Mouse (Mus musculus) limb, embryonic 14.5 days (tissue): Measurements from ENCODE around the gene Qk. TPM values are rescaled to one million over a fixed set of nuclear protein-coding genes. Genes with fewer than 3 reads are reported as not detected.

Experiments used
- ATAC-seq: fragments of 200-750 bp; cut with Nextera tagmentation; 2 replicates; pipeline ENCODE4 v1.8.0; 2017; ENCODE audit warnings: low read depth, moderate number of reproducible peaks, moderate TSS enrichment; ENCODE audit not compliant: low FRiP score
- DNase-seq: peaks from one replicate; pipeline ENCODE4 v3.0.0-alpha.2; 2015; ENCODE audit warnings: low spot score
- H3K27ac ChIP-seq: fragments of 300-500 bp; sonication (generic); replicated peaks from 2 replicates; pipeline ENCODE4 v1.5.1; 2014; ENCODE audit warnings: low read depth, mild to moderate bottlenecking, low read length, moderate library complexity, mixed read lengths
- H3K27me3 ChIP-seq: fragments of 300-500 bp; sonication (generic); 2 replicates; pipeline ENCODE4 v1.6.1; 2014; ENCODE audit warnings: low read length, mixed read lengths; ENCODE audit not compliant: control insufficient read depth, insufficient read depth
- H3K36me3 ChIP-seq: fragments of 300-500 bp; sonication (generic); 2 replicates; pipeline ENCODE4 v1.6.1; 2014; ENCODE audit warnings: mild to moderate bottlenecking, low read length, moderate library complexity, mixed read lengths; ENCODE audit not compliant: control insufficient read depth, insufficient read depth
- H3K4me1 ChIP-seq: fragments of 300-500 bp; sonication (generic); 2 replicates; pipeline ENCODE4 v1.6.1; 2014; ENCODE audit warnings: antibody characterized with exemption, low read length, mixed read lengths; ENCODE audit not compliant: control insufficient read depth, insufficient read depth
- H3K4me2 ChIP-seq: fragments of 300-500 bp; sonication (generic); replicated peaks from 2 replicates; pipeline ENCODE4 v1.6.1; 2014; ENCODE audit warnings: low read depth, mild to moderate bottlenecking, low read length, moderate library complexity; ENCODE audit not compliant: severe bottlenecking
- H3K4me3 ChIP-seq: fragments of 300-500 bp; sonication (generic); replicated peaks from 2 replicates; pipeline ENCODE4 v1.5.1; 2014; ENCODE audit warnings: low read length
- H3K9ac ChIP-seq: fragments of 300-500 bp; sonication (generic); 2 replicates; pipeline ENCODE4 v1.6.1; 2014; ENCODE audit warnings: mild to moderate bottlenecking, low read depth, low read length, moderate library complexity; ENCODE audit not compliant: severe bottlenecking
- H3K9me3 ChIP-seq: fragments of 300-500 bp; sonication (generic); 2 replicates; pipeline ENCODE4 v1.6.1; 2016; ENCODE audit warnings: low read length; ENCODE audit not compliant: control insufficient read depth
- POLR2A ChIP-seq: fragments of 200-500 bp; IDR thresholded peaks from 2 replicates; pipeline ENCODE4 v1.8.0; 2012; ENCODE audit warnings: inconsistent platforms, mild to moderate bottlenecking, moderate library complexity, borderline replicate concordance; ENCODE audit not compliant: insufficient read depth, insufficient read length; ENCODE audit errors: extremely low read depth
- WGBS: fragments of 180-500 bp; shearing (Covaris S2); extraction: QIAGEN DNeasy Blood & Tissue Kit; methylation state at CpG from one replicate; pipeline ENCODE4 v1.1.7; 2014; 5-methylcytosine and 5-hydroxymethylcytosine counted together
- polyA plus RNA-seq, 2 experiments: library from polyadenylated mRNA; depleted of rRNA in 1 of 2; stranded (reverse) in 1 of 2; unstranded in 1 of 2; fragments of >200 nt; fragmentation: Nextera tagmentation in 1 of 2; extraction: Ambion mirVana in 1 of 2; gene quantifications; 2 replicates each; pipeline versions ENCODE4 v1.2.1 to v1.2.3; 2012 to 2014

Qk gene
- polyA plus RNA-seq, 2 experiments = 52.7 to 164 TPM

DNA sequence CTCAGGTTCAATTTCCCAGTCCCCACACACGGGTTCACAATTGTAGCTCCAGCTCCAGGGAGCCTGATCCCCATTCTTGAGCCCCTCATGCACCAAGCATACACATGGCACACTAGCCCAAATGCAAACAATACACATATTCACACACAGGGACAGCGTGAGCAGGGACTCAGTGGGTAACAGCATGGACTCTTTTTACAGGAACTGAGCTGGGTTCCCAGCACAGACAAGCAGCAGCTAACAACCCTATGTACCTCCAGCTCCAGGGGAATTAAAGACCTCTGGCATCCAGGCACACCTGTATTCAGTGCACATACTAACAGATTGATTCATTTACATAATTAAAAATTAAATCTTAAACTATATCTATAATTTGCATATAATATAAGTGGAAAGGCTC is 34.9 kb downstream of the Qk start:
- Histone ChIP-seq H3K27me3 (no peaks in the 10 kb centered on the region), H3K4me3 (no peak overlapping the region), H3K9me3 (no peaks in the 10 kb centered on the region), H3K4me1 (peaks cover 5% of the 10 kb centered on the region), H3K27ac (no peak overlapping the region), H3K36me3 (0 out of 2 replicates have a peak, but pooled peaks cover 3% of the 10 kb centered on the region), H3K9ac (no peak overlapping the region), H3K4me2 (no peak overlapping the region)
- no peak for ATAC-seq
- no peak for TF ChIP-seq POLR2A
- WGBS = 79% methylated on average over 2 of the region's 2 CpGs
- DNase-seq = no peak

DNA sequence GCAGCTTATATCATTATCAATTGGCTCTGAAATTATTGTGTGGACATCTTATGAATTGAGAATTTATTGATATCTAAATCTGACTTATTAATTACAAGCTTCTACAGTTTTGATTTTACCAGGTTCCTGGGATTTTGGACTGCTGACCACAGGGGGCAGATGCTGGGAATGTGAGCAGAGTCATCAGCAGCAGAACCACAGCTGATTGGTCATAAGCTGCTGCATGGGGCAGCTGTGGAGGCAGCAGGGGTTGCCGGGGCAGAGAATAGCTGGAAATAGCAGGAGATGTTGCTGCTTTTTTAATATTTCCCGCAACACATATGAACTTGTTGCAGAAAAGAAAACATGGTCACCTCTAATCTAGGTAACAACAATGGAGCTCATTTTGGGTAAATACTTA is 40.1 kb downstream of the Qk start:
- peaks cover 10% of the 10 kb centered on the region for H3K36me3 ChIP-seq
- no peak overlapping the region for H3K4me2 ChIP-seq
- no peak for DNase-seq
- 89% methylated on average over 2 of the region's 2 CpGs for WGBS
- H3K4me1 ChIP-seq = no peaks in the 10 kb centered on the region
- no peak for TF ChIP-seq POLR2A
- H3K27ac ChIP-seq = no peak overlapping the region
- no peaks in the 10 kb centered on the region for H3K27me3 ChIP-seq
- no peaks in the 10 kb centered on the region for H3K9me3 ChIP-seq
- no peak overlapping the region for H3K9ac ChIP-seq
- no peak for ATAC-seq
- no peak overlapping the region for H3K4me3 ChIP-seq

DNA sequence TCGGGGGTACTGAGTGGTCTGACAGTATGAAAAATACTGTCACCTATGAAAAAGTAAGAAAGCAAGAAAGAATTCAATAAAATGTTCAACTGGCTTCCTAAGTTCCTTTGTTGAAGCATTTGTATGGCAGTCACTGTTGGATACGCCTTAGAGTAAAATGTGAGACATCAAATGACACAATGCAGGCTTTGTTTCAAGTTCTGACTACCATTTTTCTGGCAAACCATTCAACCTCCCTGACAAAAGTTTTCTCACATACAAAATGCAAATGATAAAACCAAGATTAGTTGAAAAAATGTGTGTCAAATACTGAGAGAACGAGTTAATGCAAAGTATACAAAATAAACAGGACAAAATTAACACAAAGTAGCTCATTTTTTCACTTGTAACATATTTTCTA is 50.1 kb downstream of the Qk start:
- Histone ChIP-seq H3K4me1 (0 out of 2 replicates have a peak, but pooled peaks cover 4% of the 10 kb centered on the region), H3K27ac (no peak overlapping the region), H3K4me3 (no peak overlapping the region), H3K9me3 (no peaks in the 10 kb centered on the region), H3K9ac (no peak overlapping the region), H3K27me3 (no peaks in the 10 kb centered on the region), H3K4me2 (no peak overlapping the region), H3K36me3 (peaks cover 5% of the 10 kb centered on the region; the same call in 1 of the 2 replicates)
- no peak for TF ChIP-seq POLR2A
- DNase-seq = no peak
- ATAC-seq = no peak
- 82% methylated on average over 3 of the region's 3 CpGs for WGBS

DNA sequence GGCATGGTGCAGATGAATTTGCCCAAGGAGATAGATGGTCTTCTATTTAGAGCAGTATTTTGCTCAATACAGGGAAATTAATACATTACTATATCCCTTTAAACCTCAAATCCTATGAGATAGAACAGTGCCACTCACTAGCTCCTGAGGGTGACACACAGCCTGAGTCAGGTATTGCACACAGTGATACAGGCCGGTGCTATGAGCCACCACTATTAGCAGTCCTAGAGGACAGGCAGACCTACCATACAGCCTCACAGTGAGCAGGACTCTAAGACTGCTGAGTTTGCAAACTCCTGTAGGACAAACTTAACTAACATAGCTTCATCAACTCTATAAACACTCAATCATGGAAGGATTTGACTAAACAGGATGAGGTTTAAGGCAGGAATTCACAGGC is 51.2 kb downstream of the Qk start:
- no peaks in the 10 kb centered on the region for H3K27me3 ChIP-seq
- H3K9ac ChIP-seq = no peak overlapping the region
- no peak for TF ChIP-seq POLR2A
- DNase-seq (no peak), ATAC-seq (no peak)
- H3K4me2 ChIP-seq = no peak overlapping the region
- H3K27ac ChIP-seq = no peak overlapping the region
- H3K4me1 ChIP-seq = 0 out of 2 replicates have a peak, but pooled peaks cover 4% of the 10 kb centered on the region
- H3K9me3 ChIP-seq = no peaks in the 10 kb centered on the region
- 86% methylated on average over 1 of the region's 1 CpGs for WGBS
- peaks cover 6% of the 10 kb centered on the region; the same call in 1 of the 2 replicates for H3K36me3 ChIP-seq
- no peak overlapping the region for H3K4me3 ChIP-seq

DNA sequence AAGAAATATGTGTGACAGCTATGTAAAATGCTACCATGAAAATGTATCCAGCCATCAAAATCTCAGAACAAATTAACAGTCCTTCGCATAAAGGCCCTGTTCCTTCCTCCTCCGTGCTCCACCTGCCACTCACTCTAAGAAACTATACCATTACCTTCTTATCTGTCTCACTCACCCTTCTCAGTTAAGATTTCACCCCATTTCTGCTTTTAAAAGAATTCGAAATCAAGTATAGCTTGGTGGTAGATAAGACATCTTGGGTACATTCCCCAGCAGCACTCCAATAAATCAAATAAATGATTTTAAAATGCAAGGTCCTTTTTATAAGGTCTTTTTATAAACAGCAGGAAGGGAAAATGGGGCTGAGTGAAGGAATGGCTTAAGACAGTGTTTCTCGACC is 53.4 kb downstream of the Qk start:
- Histone ChIP-seq H3K4me2 (no peak overlapping the region), H3K4me1 (0 out of 2 replicates have a peak, but pooled peaks cover 4% of the 10 kb centered on the region), H3K36me3 (peaks cover 5% of the 10 kb centered on the region; the same call in 1 of the 2 replicates), H3K4me3 (no peak overlapping the region), H3K9me3 (no peaks in the 10 kb centered on the region), H3K27ac (no peak overlapping the region), H3K27me3 (no peaks in the 10 kb centered on the region), H3K9ac (no peak overlapping the region)
- ATAC-seq (no peak), DNase-seq (no peak)
- no peak for TF ChIP-seq POLR2A
- WGBS = 70% methylated on average over 4 of the region's 4 CpGs

DNA sequence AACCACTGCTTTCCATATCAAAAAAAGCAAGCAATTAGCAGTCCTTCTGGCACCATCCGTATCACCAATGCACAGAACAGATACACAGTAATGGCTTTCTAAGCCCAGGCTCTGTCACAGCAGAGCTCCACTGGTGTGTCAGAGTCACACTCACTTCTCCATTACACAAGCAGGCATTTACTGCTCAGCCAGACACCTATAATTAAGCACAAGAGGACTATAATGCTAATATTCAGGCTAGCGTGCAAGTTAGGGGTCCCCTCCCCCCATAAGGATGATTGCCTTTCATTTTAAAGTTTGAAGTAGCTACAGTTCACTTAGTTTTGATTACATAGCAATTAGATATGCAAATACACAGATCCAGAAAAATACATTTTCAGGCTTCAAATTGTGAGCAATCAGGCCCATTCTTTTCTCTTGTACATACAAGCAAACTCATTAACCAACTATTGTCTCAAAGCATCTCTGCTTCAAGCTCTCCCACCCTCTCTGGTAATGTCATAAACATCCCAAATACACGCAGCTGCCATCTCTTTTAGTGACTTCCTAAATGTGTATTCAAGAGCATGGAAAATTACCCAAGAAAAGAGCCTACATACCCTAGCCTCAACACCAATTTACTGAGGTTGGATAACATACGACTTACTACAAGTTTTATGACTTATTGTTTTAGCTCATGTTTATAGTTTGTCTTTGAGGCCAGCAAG is 68.2 kb downstream of the Qk start:
- Histone ChIP-seq H3K4me2 (no peak overlapping the region), H3K4me1 (no peaks in the 10 kb centered on the region), H3K36me3 (no peaks in the 10 kb centered on the region), H3K27me3 (no peaks in the 10 kb centered on the region), H3K9ac (no peak overlapping the region), H3K4me3 (no peak overlapping the region), H3K9me3 (no peaks in the 10 kb centered on the region), H3K27ac (no peak overlapping the region)
- no peak for TF ChIP-seq POLR2A
- ATAC-seq = no peak
- DNase-seq = no peak
- 42% methylated on average over 4 of the region's 4 CpGs for WGBS
